Mouse (Mus musculus) liver, adult 2 months (tissue): ENCODE data around the gene Spats2. TPM values are rescaled to one million over a fixed set of nuclear protein-coding genes. Genes with fewer than 3 reads are reported as not detected.

Experiments
- DNase-seq: peaks from one replicate; pipeline ENCODE4 v3.0.0-alpha.2; 2011; ENCODE audit warnings: low read depth, low spot score; ENCODE audit errors: extremely low read depth
- H3K27ac ChIP-seq: fragments of 200-500 bp; replicated peaks from 2 replicates; pipeline ENCODE4 v1.5.1; 2012; ENCODE audit warnings: low read depth, mild to moderate bottlenecking, control low read depth, inconsistent platforms, low read length; ENCODE audit not compliant: insufficient read depth
- H3K27me3 ChIP-seq: fragments of 200-500 bp; 2 replicates; pipeline ENCODE4 v1.6.1; 2012; ENCODE audit warnings: mild to moderate bottlenecking, moderate library complexity, low read length, inconsistent platforms; ENCODE audit not compliant: control insufficient read depth, insufficient read depth
- H3K36me3 ChIP-seq: fragments of 200-500 bp; 2 replicates; pipeline ENCODE4 v1.6.1; 2012; ENCODE audit warnings: low read length, inconsistent platforms; ENCODE audit not compliant: control insufficient read depth, insufficient read depth
- H3K4me1 ChIP-seq: fragments of 200-500 bp; 2 replicates; pipeline ENCODE4 v1.6.1; 2011; ENCODE audit warnings: low read length; ENCODE audit not compliant: control insufficient read depth, insufficient read depth
- H3K4me3 ChIP-seq: fragments of 200-500 bp; 2 replicates; pipeline ENCODE4 v1.5.1; 2011; ENCODE audit warnings: low read depth, mild to moderate bottlenecking, control low read depth, low read length, moderate library complexity; ENCODE audit not compliant: insufficient read depth
- H3K79me2 ChIP-seq: fragments of 200-500 bp; 2 replicates; pipeline ENCODE4 v1.6.1; 2012; ENCODE audit warnings: inconsistent platforms, mild to moderate bottlenecking, low read length, moderate library complexity; ENCODE audit not compliant: control insufficient read depth, insufficient read depth
- H3K9ac ChIP-seq: fragments of 200-500 bp; 2 replicates; pipeline ENCODE4 v1.6.1; 2012; ENCODE audit warnings: low read depth, mild to moderate bottlenecking, control low read depth, inconsistent platforms, low read length
- CTCF ChIP-seq: fragments of 200-500 bp; IDR thresholded peaks from 2 replicates; pipeline ENCODE4 v1.5.1; 2011; ENCODE audit warnings: low read depth, low read length, control low read depth
- POLR2A ChIP-seq: fragments of 200-500 bp; IDR thresholded peaks from 2 replicates; pipeline ENCODE4 v1.6.1; 2011; ENCODE audit warnings: low read length, control low read depth; ENCODE audit not compliant: insufficient read depth; ENCODE audit errors: extremely low read depth
- WGBS: fragments of 180-500 bp; shearing (Covaris S2); methylation state at CpG from one replicate; pipeline ENCODE4 v1.1.7; 2018; 5-methylcytosine and 5-hydroxymethylcytosine counted together
- polyA plus RNA-seq: library from polyadenylated mRNA; depleted of rRNA; stranded (reverse); fragments of >200 nt; gene quantifications from 2 replicates; pipeline ENCODE4 v1.2.3, GENCODE M21; 2012
- total RNA-seq: library from RNA; depleted of rRNA; stranded (reverse); fragments of >200 nt; gene quantifications from 2 replicates; pipeline ENCODE4 v1.2.3, GENCODE M21; 2014

Gene Spats2
- total and polyA plus RNA-seq, 2 experiments, result 2.9 to 3.2 TPM

DNA sequence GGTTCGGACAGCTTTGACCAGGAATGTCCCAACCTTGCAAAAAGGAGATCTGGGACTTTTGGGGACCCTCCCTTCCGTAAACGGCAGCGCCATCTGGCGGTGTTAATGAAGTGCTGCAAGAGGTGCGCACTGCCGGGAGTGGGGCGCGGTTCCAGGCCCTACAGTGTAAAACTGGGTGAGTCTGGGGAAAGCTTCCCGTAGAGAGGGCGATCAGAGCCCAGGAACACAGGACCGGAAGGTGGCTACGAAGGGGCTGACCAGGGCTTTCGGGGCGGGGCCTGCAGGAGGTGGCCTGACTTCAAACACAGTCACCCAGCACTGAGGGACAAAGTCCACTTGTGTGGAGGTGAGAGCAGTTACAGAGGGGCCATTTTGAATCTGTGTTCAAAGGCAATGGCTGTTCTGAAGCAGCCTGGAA lies 26.6 kb upstream of the Spats2 start:
- Histone ChIP-seq H3K27ac (peak overlapping the region; percentile 98), H3K9ac (peak overlapping the region; percentile 92), H3K27me3 (no peaks in the 10 kb centered on the region), H3K79me2 (peaks cover 7% of the 10 kb centered on the region; the same call in 1 of the 2 replicates), H3K4me3 (peak overlapping the region; percentile 89), H3K36me3 (peaks cover 14% of the 10 kb centered on the region), H3K4me1 (peaks cover 20% of the 10 kb centered on the region)
- TF ChIP-seq CTCF, result peak; percentile 92
- TF ChIP-seq POLR2A, result peak; percentile 68; the same call in 1 of the 2 replicates
- WGBS, result 2% methylated on average over 15 of the region's 15 CpGs
- DNase-seq, result peak; percentile 97

DNA sequence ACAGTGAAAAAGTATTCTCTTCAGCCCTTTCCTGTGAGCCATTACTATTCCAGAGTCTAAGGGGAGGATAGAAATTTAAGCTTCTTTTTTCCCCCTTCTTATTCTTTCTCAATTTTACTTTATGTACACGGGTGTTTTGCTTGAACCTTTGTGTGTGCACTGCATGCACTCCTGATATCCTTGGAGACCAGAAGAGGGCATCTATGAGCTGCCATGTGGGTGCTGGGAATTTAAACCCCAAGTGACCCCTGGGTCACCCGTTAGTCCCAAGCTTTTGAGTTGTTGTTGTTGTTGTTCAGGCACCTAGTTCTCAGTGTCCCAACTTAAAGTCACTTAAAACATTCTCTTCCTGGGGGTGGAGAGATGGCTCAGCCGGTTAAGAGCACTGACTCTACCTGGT lies 25.7 kb upstream of the Spats2 start:
- 21% methylated on average over 3 of the region's 3 CpGs for WGBS
- peak overlapping the region; percentile 89 for H3K4me3 ChIP-seq
- no peak for TF ChIP-seq POLR2A
- TF ChIP-seq CTCF, result peak; percentile 14
- peak overlapping the region; percentile 98 for H3K27ac ChIP-seq
- peak overlapping the region; percentile 92 for H3K9ac ChIP-seq
- peak; percentile 75 for DNase-seq
- H3K36me3 ChIP-seq, result peaks cover 19% of the 10 kb centered on the region
- H3K27me3 ChIP-seq, result no peaks in the 10 kb centered on the region
- peaks cover 20% of the 10 kb centered on the region for H3K4me1 ChIP-seq
- H3K79me2 ChIP-seq, result peaks cover 7% of the 10 kb centered on the region; the same call in 1 of the 2 replicates

DNA sequence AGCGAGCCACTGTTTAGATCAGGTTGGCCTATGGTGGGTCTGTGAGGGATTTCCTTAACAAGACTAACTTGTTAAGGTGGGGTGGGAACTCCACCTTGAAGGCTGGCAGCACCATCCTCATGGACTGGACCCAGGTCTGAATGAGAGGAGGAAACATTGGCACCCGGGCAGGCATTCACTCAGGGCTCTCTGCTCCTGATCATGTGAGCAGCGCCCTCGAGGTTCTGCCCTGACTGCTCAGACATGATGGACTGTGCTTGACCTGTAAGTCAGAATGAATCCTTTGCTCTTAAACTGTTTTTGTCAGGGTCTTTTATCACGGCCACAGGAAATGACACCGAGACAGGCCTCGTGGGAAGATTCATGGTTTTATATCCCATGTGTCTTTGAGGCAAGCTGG lies 20.5 kb upstream of the Spats2 start:
- Histone ChIP-seq H3K36me3 (peaks cover 25% of the 10 kb centered on the region), H3K79me2 (peaks cover 7% of the 10 kb centered on the region; the same call in 1 of the 2 replicates), H3K9ac (no peak overlapping the region), H3K27me3 (no peaks in the 10 kb centered on the region), H3K27ac (no peak overlapping the region), H3K4me3 (no peak overlapping the region), H3K4me1 (peaks cover 8% of the 10 kb centered on the region)
- no peak for DNase-seq
- WGBS, result 69% methylated on average over 7 of the region's 7 CpGs
- TF ChIP-seq CTCF (no peak), POLR2A (no peak)

DNA sequence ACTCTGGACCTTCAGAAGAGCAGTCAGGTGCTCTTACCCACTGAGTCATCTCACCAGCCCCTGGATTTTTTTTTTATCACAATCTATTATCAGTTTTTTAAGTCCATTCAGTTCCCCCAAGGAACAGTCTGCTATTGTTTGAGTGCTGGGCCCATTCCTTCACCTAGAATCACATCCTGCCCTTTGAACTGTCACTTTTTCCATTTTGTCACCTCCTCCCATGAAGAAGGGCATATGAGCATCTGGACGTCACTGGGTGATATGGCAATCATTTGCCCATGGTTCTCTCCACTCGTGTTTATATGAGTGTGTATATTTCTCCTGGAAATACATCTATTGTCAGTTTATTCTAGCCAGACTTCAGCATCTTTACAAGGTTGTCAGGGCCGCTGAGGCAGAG lies 17.9 kb upstream of the Spats2 start:
- Histone ChIP-seq H3K27ac (no peak overlapping the region), H3K36me3 (peaks cover 16% of the 10 kb centered on the region), H3K79me2 (no peaks in the 10 kb centered on the region), H3K4me3 (no peak overlapping the region), H3K9ac (no peak overlapping the region), H3K4me1 (no peaks in the 10 kb centered on the region), H3K27me3 (no peaks in the 10 kb centered on the region)
- DNase-seq, result no peak
- no peak for TF ChIP-seq CTCF
- no peak for TF ChIP-seq POLR2A
- WGBS, result 75% methylated on average over 3 of the region's 3 CpGs

DNA sequence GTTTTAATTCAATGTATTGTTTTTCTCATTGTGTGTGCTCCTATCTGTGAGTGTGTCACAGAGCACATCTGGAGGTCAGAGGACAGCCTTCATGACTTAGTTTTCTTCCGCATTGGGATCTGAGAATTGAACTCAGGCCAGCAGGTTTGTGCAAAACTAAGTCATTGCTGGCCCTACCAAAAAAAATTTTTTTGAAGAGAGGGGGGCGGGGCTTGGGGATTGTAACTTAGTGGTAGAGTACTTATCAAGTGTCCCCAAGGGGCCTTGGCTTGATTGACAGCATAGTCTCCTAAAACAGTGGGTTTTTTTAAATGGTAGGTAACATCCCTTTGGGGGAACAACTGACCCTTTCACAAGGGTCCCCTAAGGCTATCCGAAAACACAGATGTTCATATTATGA lies 14.6 kb upstream of the Spats2 start:
- H3K79me2 ChIP-seq, result no peaks in the 10 kb centered on the region
- H3K9ac ChIP-seq, result no peak overlapping the region
- DNase-seq, result no peak
- H3K4me3 ChIP-seq, result no peak overlapping the region
- 72% methylated on average over 3 of the region's 3 CpGs for WGBS
- H3K27me3 ChIP-seq, result no peaks in the 10 kb centered on the region
- H3K36me3 ChIP-seq, result peaks cover 2% of the 10 kb centered on the region
- no peaks in the 10 kb centered on the region; the same call in 1 of the 2 replicates for H3K4me1 ChIP-seq
- TF ChIP-seq POLR2A, result no peak
- TF ChIP-seq CTCF, result no peak
- no peak overlapping the region for H3K27ac ChIP-seq

DNA sequence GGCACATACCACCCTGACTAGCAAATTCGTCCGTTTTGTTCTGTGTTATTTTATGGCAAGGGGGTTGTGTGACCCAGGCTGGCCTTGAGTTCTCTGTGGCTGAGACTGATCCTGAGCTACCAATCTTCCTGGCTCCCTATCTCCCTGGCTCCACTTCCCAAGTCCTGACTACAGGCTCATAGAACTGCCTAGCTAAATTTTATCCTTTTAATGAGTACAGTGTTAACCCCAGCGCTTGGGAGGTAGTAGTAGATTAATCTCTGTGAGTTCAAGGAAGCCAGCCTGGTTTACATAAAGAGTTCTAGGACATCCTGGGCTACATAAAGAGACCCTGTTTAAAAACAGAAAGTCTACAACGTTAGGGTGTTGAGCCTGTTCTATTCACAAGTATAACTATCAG lies 13.9 kb upstream of the Spats2 start:
- Histone ChIP-seq H3K9ac (no peak overlapping the region), H3K4me3 (no peak overlapping the region), H3K4me1 (no peaks in the 10 kb centered on the region; the same call in 1 of the 2 replicates), H3K36me3 (no peaks in the 10 kb centered on the region), H3K79me2 (no peaks in the 10 kb centered on the region), H3K27me3 (no peaks in the 10 kb centered on the region), H3K27ac (no peak overlapping the region)
- WGBS, result 72% methylated on average over 4 of the region's 4 CpGs
- TF ChIP-seq POLR2A (no peak), CTCF (no peak)
- DNase-seq, result no peak
